Mouse (Mus musculus): ENCODE results near the gene Ugt1a6a.

Ugt1a6a gene

GRCm38 (mm10) chr1:88248658-88249057, 114.0 kb downstream of the Ugt1a6a start:
- DNase-seq (ENCODE audit: low read depth, low spot score): no peak

- DNase-seq (ENCODE audit: low read depth, low spot score): no peak
These were observed 115.0 kb downstream of the Ugt1a6a start for GRCm38 (mm10) chr1:88249596-88249995.

GRCm38 (mm10) chr1:88250023-88250422, 115.4 kb downstream of the Ugt1a6a start:
- no peak for DNase-seq (ENCODE audit: low read depth, low spot score)

- no peak for DNase-seq (ENCODE audit: low read depth, low spot score)
These were observed 118.5 kb downstream of the Ugt1a6a start for GRCm38 (mm10) chr1:88253106-88253505.

- DNase-seq (ENCODE audit: low read depth, low spot score): no peak
These were observed 118.9 kb downstream of the Ugt1a6a start for GRCm38 (mm10) chr1:88253540-88253939.

- no peak for DNase-seq (ENCODE audit: low read depth, low spot score)
These were observed 120.3 kb downstream of the Ugt1a6a start for GRCm38 (mm10) chr1:88254793-88255465.

- no peak for DNase-seq (ENCODE audit: low read depth, low spot score)
These were observed 120.9 kb downstream of the Ugt1a6a start for GRCm38 (mm10) chr1:88255466-88255857.

GRCm38 (mm10) chr1:88255989-88256754, 121.6 kb downstream of the Ugt1a6a start:
- no peak for DNase-seq (ENCODE audit: low read depth, low spot score)

GRCm38 (mm10) chr1:88256886-88257663, 122.5 kb downstream of the Ugt1a6a start:
- no peak for DNase-seq (ENCODE audit: low read depth, low spot score)

- DNase-seq (ENCODE audit: low read depth, low spot score): no peak
These were observed 123.1 kb downstream of the Ugt1a6a start for GRCm38 (mm10) chr1:88257681-88258080.

- DNase-seq (ENCODE audit: low read depth, low spot score): no peak
These were observed 123.8 kb downstream of the Ugt1a6a start for GRCm38 (mm10) chr1:88258361-88258760.

- DNase-seq (ENCODE audit: low read depth, low spot score): no peak
These were observed 124.5 kb downstream of the Ugt1a6a start for GRCm38 (mm10) chr1:88258881-88259642.

GRCm38 (mm10) chr1:88259643-88260024, 125.0 kb downstream of the Ugt1a6a start:
- DNase-seq (ENCODE audit: low read depth, low spot score): no peak

- DNase-seq (ENCODE audit: low read depth, low spot score): no peak
These were observed 125.5 kb downstream of the Ugt1a6a start for GRCm38 (mm10) chr1:88260114-88260513.

GRCm38 (mm10) chr1:88260604-88261377, 126.2 kb downstream of the Ugt1a6a start:
- DNase-seq (ENCODE audit: low read depth, low spot score): no peak

- DNase-seq (ENCODE audit: low read depth, low spot score): no peak
These were observed 127.1 kb downstream of the Ugt1a6a start for GRCm38 (mm10) chr1:88261706-88262105.

GRCm38 (mm10) chr1:88262255-88262654, 127.6 kb downstream of the Ugt1a6a start:
- no peak for DNase-seq (ENCODE audit: low read depth, low spot score)

GRCm38 (mm10) chr1:88262961-88263360, 128.4 kb downstream of the Ugt1a6a start:
- DNase-seq (ENCODE audit: low read depth, low spot score): no peak

GRCm38 (mm10) chr1:88263778-88264177, 129.2 kb downstream of the Ugt1a6a start:
- DNase-seq (ENCODE audit: low read depth, low spot score): no peak

GRCm38 (mm10) chr1:88264237-88264868, 129.7 kb downstream of the Ugt1a6a start:
- DNase-seq (ENCODE audit: low read depth, low spot score): no peak
